Mouse (Mus musculus) layer of hippocampus, postnatal 14 days (tissue): ENCODE measurements at regions not wholly inside any gene's neighbourhood (a gene's known extent, or its start where the extent isn't known, plus 50 kb on each side); places are given as distances from the start of the nearest gene placed in this dataset.
"Not testable (repeated sequence)": the region's sequence is repeated elsewhere in the genome, so short reads cannot be mapped to it uniquely, and the experiment has no call there.

Experiments
- DNase-seq, 2 experiments: peaks; one replicate each; pipeline ENCODE4 v3.0.0; 2021 to 2022; ENCODE audit warnings: low spot score in 2 of 2, mixed read lengths in 1 of 2

GRCm38 (mm10) chr19:59516957-59517356 lies 58.8 kb downstream of the Emx2 start:
- no peak for DNase-seq

GRCm38 (mm10) chr19:59519156-59519555 lies 61.0 kb downstream of the Emx2 start:
- no peak for DNase-seq

GRCm38 (mm10) chr19:59522176-59522575 lies 64.0 kb downstream of the Emx2 start:
- DNase-seq = no peak

GRCm38 (mm10) chr19:59523356-59523755 lies 65.2 kb downstream of the Emx2 start:
- DNase-seq = no peak

GRCm38 (mm10) chr19:59564101-59564500 lies 105.9 kb downstream of the Emx2 start:
- no peak for DNase-seq

GRCm38 (mm10) chr19:59568907-59569306 lies 110.7 kb downstream of the Emx2 start:
- DNase-seq = no peak

GRCm38 (mm10) chr19:59569590-59569989 lies 111.4 kb downstream of the Emx2 start:
- DNase-seq = not testable (repeated sequence)

GRCm38 (mm10) chr19:59574346-59574745 lies 116.2 kb downstream of the Emx2 start:
- peak in 1 of 2 experiments; percentile 42 for DNase-seq

GRCm38 (mm10) chr19:59577886-59578285 lies 119.7 kb downstream of the Emx2 start:
- DNase-seq = no peak

GRCm38 (mm10) chr19:59579676-59580075 lies 121.5 kb downstream of the Emx2 start:
- no peak for DNase-seq

- DNase-seq = no peak
Measured at GRCm38 (mm10) chr19:59585835-59586234, 127.7 kb downstream of the Emx2 start.

GRCm38 (mm10) chr19:59587303-59587702 lies 129.1 kb downstream of the Emx2 start:
- no peak for DNase-seq

GRCm38 (mm10) chr19:59588068-59588522 lies 129.9 kb downstream of the Emx2 start:
- no peak for DNase-seq

- DNase-seq = no peak
Measured at GRCm38 (mm10) chr19:59590021-59590420, 131.8 kb downstream of the Emx2 start.

GRCm38 (mm10) chr19:59592060-59592459 lies 133.9 kb downstream of the Emx2 start:
- no peak for DNase-seq

- no peak for DNase-seq
Measured at GRCm38 (mm10) chr19:59624288-59624795, 166.2 kb downstream of the Emx2 start.

- no peak for DNase-seq
Measured at GRCm38 (mm10) chr19:59627681-59628080, 169.5 kb downstream of the Emx2 start.

- no peak for DNase-seq
Measured at GRCm38 (mm10) chr19:59628296-59629160, 170.4 kb downstream of the Emx2 start.

GRCm38 (mm10) chr19:59629161-59629445 lies 170.9 kb downstream of the Emx2 start:
- DNase-seq = no peak

GRCm38 (mm10) chr19:59630095-59630494 lies 171.9 kb downstream of the Emx2 start:
- no peak for DNase-seq

- DNase-seq = no peak
Measured at GRCm38 (mm10) chr19:59630706-59631105, 172.5 kb downstream of the Emx2 start.

- no peak for DNase-seq
Measured at GRCm38 (mm10) chr19:59631541-59631940, 173.4 kb downstream of the Emx2 start.

- DNase-seq = no peak
Measured at GRCm38 (mm10) chr19:59636271-59636670, 178.1 kb downstream of the Emx2 start.
